Mouse (Mus musculus): ENCODE measurements around the gene Gm20458.

Gm20458 gene

GRCm38 (mm10) chr2:164528557-164528956 lies 67.8 kb downstream of the Gm20458 start:
- in situ Hi-C loops (cut with MboI, MseI), result no loop called here

- in situ Hi-C loops (cut with MboI, MseI), result loop anchor here (5.0 kb wide), 1 partner anchor 74 kb away; the partner anchor contains the start of gene Sys1
These were observed 70.4 kb downstream of the Gm20458 start for GRCm38 (mm10) chr2:164531169-164531568.

- in situ Hi-C loops (cut with MboI, MseI), result loop anchor here (5.0 kb wide), 1 partner anchor 77 kb away; the partner anchor contains the start of gene Sys1
These were observed 73.5 kb downstream of the Gm20458 start for GRCm38 (mm10) chr2:164534315-164534714.

- in situ Hi-C loops (cut with MboI, MseI), result no loop called here
These were observed 76.2 kb downstream of the Gm20458 start for GRCm38 (mm10) chr2:164537003-164537402.
